Mouse (Mus musculus) layer of hippocampus, adult 2 months (tissue): ENCODE data around the gene Grb7. TPM values are rescaled to one million over a fixed set of nuclear protein-coding genes. Genes with fewer than 3 reads are reported as not detected.

Experiments used
- DNase-seq, 2 experiments: peaks; one replicate each; pipeline ENCODE4 v3.0.0; 2022; ENCODE audit warnings: low spot score in 2 of 2
- H3K27ac ChIP-seq: fragments of 200-600 bp; 2 replicates; pipeline ENCODE4 v1.8.1; 2022
- H3K4me3 ChIP-seq: fragments of 200-600 bp; 2 replicates; pipeline ENCODE4 v1.8.1; 2022; ENCODE audit warnings: mild to moderate bottlenecking
- CTCF ChIP-seq: fragments of 200-600 bp; conservative IDR thresholded peaks from 2 replicates; pipeline ENCODE4 v1.8.1; 2022; ENCODE audit warnings: antibody characterized with exemption, mild to moderate bottlenecking, moderate library complexity
- total RNA-seq, 2 experiments: library from RNA; stranded (reverse); gene quantifications; 2 replicates each; pipeline ENCODE4 v1.2.3; 2021

Gene Grb7
- total RNA-seq, 2 experiments from 2014 or later: 1.5 to 1.6 TPM

GRCm38 (mm10) chr11:98481231-98481630 lies 35.0 kb downstream of the Grb7 start:
- no peak overlapping the region for H3K27ac ChIP-seq
- TF ChIP-seq CTCF: no peak
- DNase-seq: no peak
- no peak overlapping the region for H3K4me3 ChIP-seq

- DNase-seq: no peak
- H3K4me3 ChIP-seq: no peak overlapping the region
- no peak overlapping the region for H3K27ac ChIP-seq
- TF ChIP-seq CTCF: no peak
These were observed 35.9 kb downstream of the Grb7 start for GRCm38 (mm10) chr11:98482067-98482466.

- TF ChIP-seq CTCF: no peak
- Histone ChIP-seq H3K4me3 (no peak overlapping the region), H3K27ac (no peak overlapping the region)
- DNase-seq: no peak
These were observed 39.6 kb downstream of the Grb7 start for GRCm38 (mm10) chr11:98485749-98486148.

- H3K27ac ChIP-seq: no peak overlapping the region
- no peak for DNase-seq
- no peak overlapping the region for H3K4me3 ChIP-seq
- no peak for TF ChIP-seq CTCF
These were observed 41.4 kb downstream of the Grb7 start for GRCm38 (mm10) chr11:98487526-98488040.

- Histone ChIP-seq H3K4me3 (no peak overlapping the region), H3K27ac (no peak overlapping the region)
- TF ChIP-seq CTCF: no peak
- DNase-seq: no peak
These were observed 42.5 kb downstream of the Grb7 start for GRCm38 (mm10) chr11:98488540-98489234.

GRCm38 (mm10) chr11:98491571-98491970 lies 45.4 kb downstream of the Grb7 start:
- DNase-seq: no peak
- Histone ChIP-seq H3K4me3 (no peak overlapping the region), H3K27ac (no peak overlapping the region)
- no peak for TF ChIP-seq CTCF

GRCm38 (mm10) chr11:98492959-98493358 lies 46.8 kb downstream of the Grb7 start:
- Histone ChIP-seq H3K27ac (no peak overlapping the region), H3K4me3 (no peak overlapping the region)
- no peak for DNase-seq
- no peak for TF ChIP-seq CTCF

GRCm38 (mm10) chr11:98493394-98493793 lies 47.2 kb downstream of the Grb7 start:
- no peak for DNase-seq
- H3K27ac ChIP-seq: no peak overlapping the region
- H3K4me3 ChIP-seq: no peak overlapping the region
- no peak for TF ChIP-seq CTCF

GRCm38 (mm10) chr11:98495176-98495719 lies 49.1 kb downstream of the Grb7 start:
- H3K4me3 ChIP-seq: no peak overlapping the region
- DNase-seq: no peak
- no peak overlapping the region for H3K27ac ChIP-seq
- TF ChIP-seq CTCF: no peak

- no peak for DNase-seq
- TF ChIP-seq CTCF: no peak
- Histone ChIP-seq H3K27ac (no peak overlapping the region), H3K4me3 (no peak overlapping the region)
These were observed 51.4 kb downstream of the Grb7 start for GRCm38 (mm10) chr11:98497388-98498288.

- TF ChIP-seq CTCF: no peak
- no peak overlapping the region for H3K4me3 ChIP-seq
- H3K27ac ChIP-seq: no peak overlapping the region
- no peak for DNase-seq
These were observed 58.7 kb downstream of the Grb7 start for GRCm38 (mm10) chr11:98504926-98505325.

Other genes starting within 250 kb of the Grb7 start
- 10 to 100 TPM; 40.9 to 47.0 TPM for gene Cdk12, start 243.3 kb upstream of the Grb7 start, total RNA-seq
- gene Neurod2, start 116.7 kb upstream of the Grb7 start, total RNA-seq: 100 to 1,000 TPM; 163 to 165 TPM
- gene Ppp1r1b, start 98.0 kb upstream of the Grb7 start, total RNA-seq: 10 to 100 TPM; 55.9 to 56.2 TPM
- 10 to 100 TPM; 32.9 to 35.5 TPM for gene Stard3, start 88.0 kb upstream of the Grb7 start, total RNA-seq
- 1 to 10 TPM in 1 of 2 experiments, under 1 TPM in 1; 0.92 to 1.0 TPM for gene Tcap, start 62.6 kb upstream of the Grb7 start, total RNA-seq
- gene Pnmt, start 59.9 kb upstream of the Grb7 start, total RNA-seq: not detected
- gene Pgap3, start 45.9 kb upstream of the Grb7 start, total RNA-seq: 10 to 100 TPM in 1 of 2 experiments, 1 to 10 TPM in 1; 9.1 to 10.3 TPM
- 1 to 10 TPM; 1.9 to 2.8 TPM for gene Erbb2, start 33.9 kb upstream of the Grb7 start, total RNA-seq
- gene Mien1, start 7.4 kb upstream of the Grb7 start, total RNA-seq: 10 to 100 TPM; 84.3 to 89.3 TPM
- under 1 TPM in 1 of 2 experiments, not detected in 1; 0.20 TPM for gene Ikzf3, start 99.6 kb downstream of the Grb7 start, total RNA-seq
- not detected for gene Zpbp2, start 104.7 kb downstream of the Grb7 start, total RNA-seq
- 10 to 100 TPM; 51.1 to 55.8 TPM for gene Ormdl3, start 141.0 kb downstream of the Grb7 start, total RNA-seq
- not detected for gene Lrrc3c, start 151.9 kb downstream of the Grb7 start, total RNA-seq
- gene Gm12355, start 179.3 kb downstream of the Grb7 start, total RNA-seq: 10 to 100 TPM; 11.4 to 11.5 TPM
- gene Gsdma3, start 180.0 kb downstream of the Grb7 start, total RNA-seq: not detected
- gene Gsdma2, start 200.4 kb downstream of the Grb7 start, total RNA-seq: not detected
- not detected for gene Gsdma, start 218.0 kb downstream of the Grb7 start, total RNA-seq
- gene Psmd3, start 236.2 kb downstream of the Grb7 start, total RNA-seq: 100 to 1,000 TPM; 123 to 125 TPM